Mouse (Mus musculus) lung, postnatal 0 days (tissue): ENCODE measurements around the gene Lrrc20.

ENCODE experiments used
- CTCF ChIP-seq: IDR thresholded peaks from 2 replicates; pipeline ENCODE4 v1.5.1; 2016; ENCODE audit warnings: antibody characterized with exemption, mild to moderate bottlenecking
- EP300 ChIP-seq: IDR thresholded peaks from 2 replicates; pipeline ENCODE4 v1.6.1; 2016; ENCODE audit warnings: antibody characterized with exemption, mild to moderate bottlenecking, control low read depth

GRCm38 (mm10) chr10:61538446-61538845 is 62.8 kb downstream of the Lrrc20 start:
- TF ChIP-seq CTCF: no peak
- no peak for TF ChIP-seq EP300
